Mouse (Mus musculus) forebrain, postnatal 0 days (tissue): ENCODE data around the gene Ccdc115. TPM values are rescaled to one million over a fixed set of nuclear protein-coding genes. Genes with fewer than 3 reads are reported as not detected.

Experiments
- ATAC-seq: fragments of 200-750 bp; cut with Nextera tagmentation; 2 replicates; pipeline ENCODE4 v1.8.0; 2017; ENCODE audit warnings: mild to moderate bottlenecking, moderate library complexity
- DNase-seq: peaks from one replicate; pipeline ENCODE4 v3.0.0-alpha.2; 2015
- H3K27ac ChIP-seq: fragments of 300-500 bp; sonication (generic); 2 replicates; pipeline ENCODE4 v1.5.1; 2014; ENCODE audit warnings: low read depth, mild to moderate bottlenecking, antibody characterized with exemption, low read length, moderate library complexity, mixed read lengths
- H3K27me3 ChIP-seq: fragments of 300-500 bp; sonication (generic); 2 replicates; pipeline ENCODE4 v1.6.1; 2014; ENCODE audit warnings: mild to moderate bottlenecking, low read length, mixed read lengths; ENCODE audit not compliant: insufficient read depth
- H3K36me3 ChIP-seq: fragments of 300-500 bp; sonication (generic); 2 replicates; pipeline ENCODE4 v1.6.1; 2014; ENCODE audit warnings: mild to moderate bottlenecking, moderate library complexity; ENCODE audit not compliant: insufficient read depth
- H3K4me1 ChIP-seq: fragments of 300-500 bp; sonication (generic); 2 replicates; pipeline ENCODE4 v1.6.1; 2014; ENCODE audit warnings: antibody characterized with exemption; ENCODE audit not compliant: insufficient read depth
- H3K4me2 ChIP-seq: fragments of 300-500 bp; sonication (generic); 2 replicates; pipeline ENCODE4 v1.6.1; 2014; ENCODE audit warnings: low read depth, mild to moderate bottlenecking, moderate library complexity
- H3K4me3 ChIP-seq: fragments of 300-500 bp; sonication (generic); 2 replicates; pipeline ENCODE4 v1.5.1; 2014; ENCODE audit warnings: low read depth, low read length, mixed read lengths
- H3K9ac ChIP-seq: fragments of 300-500 bp; sonication (generic); 2 replicates; pipeline ENCODE4 v1.6.1; 2014; ENCODE audit warnings: mild to moderate bottlenecking
- H3K9me3 ChIP-seq: fragments of 300-500 bp; sonication (generic); 2 replicates; pipeline ENCODE4 v1.6.1; 2016; ENCODE audit warnings: low read length
- CTCF ChIP-seq: sonication (generic); IDR thresholded peaks from 2 replicates; pipeline ENCODE4 v1.5.1; 2016; ENCODE audit warnings: antibody characterized with exemption, control low read depth, low read depth
- WGBS: fragments of 180-500 bp; shearing (Covaris S2); extraction: QIAGEN DNeasy Blood & Tissue Kit; methylation state at CpG from one replicate; pipeline ENCODE4 v1.1.7; 2014; 5-methylcytosine and 5-hydroxymethylcytosine counted together
- polyA plus RNA-seq: library from polyadenylated mRNA; unstranded; fragments of >200 nt; fragmentation: Nextera tagmentation; extraction: Ambion mirVana; gene quantifications from 2 replicates; pipeline ENCODE4 v1.2.1, GENCODE M21; 2015
- total RNA-seq: library from RNA; depleted of rRNA; stranded (reverse); fragments of >200 nt; gene quantifications from 2 replicates; pipeline ENCODE4 v1.2.3, GENCODE M21; 2014

Gene Ccdc115
- total and polyA plus RNA-seq, 2 experiments from 2014 or later = 42.0 to 60.6 TPM

- peak; percentile 61 for DNase-seq
- Histone ChIP-seq H3K27me3 (no peaks in the 10 kb centered on the region), H3K9me3 (peaks cover 11% of the 10 kb centered on the region), H3K9ac (peak overlapping the region; percentile 74), H3K27ac (peak overlapping the region; percentile 51), H3K4me1 (peaks cover 14% of the 10 kb centered on the region; the same call in 1 of the 2 replicates), H3K4me3 (peak overlapping the region; percentile 60), H3K4me2 (peak overlapping the region; percentile 75), H3K36me3 (peaks cover 7% of the 10 kb centered on the region; the same call in 1 of the 2 replicates)
- no peak for TF ChIP-seq CTCF
- 4% methylated on average over 19 of the region's 19 CpGs for WGBS
- ATAC-seq = no peak
Measured at GRCm38 (mm10) chr1:34433891-34434521, 5.5 kb downstream of the Ccdc115 start.

GRCm38 (mm10) chr1:34432776-34433481 lies 6.5 kb downstream of the Ccdc115 start:
- 4% methylated on average over 35 of the region's 35 CpGs for WGBS

DNA sequence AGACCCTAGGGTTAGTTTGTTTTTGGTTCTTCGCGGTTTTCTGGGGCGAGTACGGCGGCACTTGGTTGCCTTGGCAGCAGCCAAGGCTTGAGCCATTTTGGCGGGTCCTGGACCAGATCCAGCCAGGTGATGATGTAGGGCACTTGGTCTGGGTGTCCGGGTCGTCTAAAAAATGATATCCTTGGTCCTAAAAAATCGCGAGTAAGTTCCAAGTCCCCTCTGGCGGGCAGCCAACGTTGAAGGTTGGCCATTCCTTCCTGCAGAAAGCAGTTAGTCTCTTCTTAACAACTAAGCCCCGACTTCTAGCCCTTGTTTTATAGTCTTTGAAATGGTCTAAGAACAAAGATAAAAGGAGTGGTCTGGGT lies 7.1 kb downstream of the Ccdc115 start:
- DNase-seq (no peak), ATAC-seq (no peak)
- peaks cover 7% of the 10 kb centered on the region; the same call in 1 of the 2 replicates for H3K36me3 ChIP-seq
- H3K27ac ChIP-seq = no peak overlapping the region; the same call in 1 of the 2 replicates
- peak overlapping the region; percentile 48 for H3K4me3 ChIP-seq
- H3K4me2 ChIP-seq = peak overlapping the region; percentile 75
- H3K4me1 ChIP-seq = peaks cover 10% of the 10 kb centered on the region; the same call in 1 of the 2 replicates
- H3K27me3 ChIP-seq = no peaks in the 10 kb centered on the region
- H3K9me3 ChIP-seq = peaks cover 11% of the 10 kb centered on the region
- TF ChIP-seq CTCF = no peak
- WGBS = 27% methylated on average over 13 of the region's 13 CpGs
- H3K9ac ChIP-seq = peak overlapping the region; percentile 52

More at GRCm38 (mm10) chr1:34432776-34433481, 6.5 kb downstream of the Ccdc115 start:
- DNase-seq (peak; percentile 79), ATAC-seq (peak; percentile 53)
- Histone ChIP-seq H3K9ac (peak overlapping the region; percentile 52), H3K9me3 (peaks cover 11% of the 10 kb centered on the region), H3K27me3 (no peaks in the 10 kb centered on the region), H3K4me2 (peak overlapping the region; percentile 75), H3K4me1 (peaks cover 10% of the 10 kb centered on the region; the same call in 1 of the 2 replicates), H3K27ac (peak overlapping the region; percentile 70), H3K4me3 (peak overlapping the region; percentile 48), H3K36me3 (peaks cover 7% of the 10 kb centered on the region; the same call in 1 of the 2 replicates)
- TF ChIP-seq CTCF = no peak

DNA sequence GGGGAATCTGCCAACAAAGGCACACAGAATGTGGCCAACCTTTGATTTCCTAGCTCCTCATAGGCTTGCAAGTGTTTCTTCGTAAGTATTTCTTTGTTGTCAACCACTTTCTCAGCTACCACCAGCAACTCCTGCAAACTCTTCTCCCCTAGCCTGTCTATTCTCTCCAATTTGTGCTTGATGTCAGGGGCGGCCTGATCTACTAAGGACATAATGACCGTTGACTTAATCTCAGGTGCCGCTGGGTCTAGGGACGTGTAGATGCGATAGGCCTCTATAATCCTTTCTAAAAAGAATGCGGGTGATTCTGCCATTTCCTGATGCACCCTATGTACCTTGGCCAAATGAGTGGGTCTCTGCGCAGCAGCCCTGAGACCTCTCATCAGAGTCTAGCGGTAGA lies 8.0 kb downstream of the Ccdc115 start:
- Histone ChIP-seq H3K4me1 (peaks cover 10% of the 10 kb centered on the region; the same call in 1 of the 2 replicates), H3K27me3 (no peaks in the 10 kb centered on the region), H3K27ac (no peak overlapping the region), H3K9me3 (peaks cover 11% of the 10 kb centered on the region), H3K4me2 (no peak overlapping the region), H3K36me3 (peaks cover 7% of the 10 kb centered on the region; the same call in 1 of the 2 replicates), H3K9ac (no peak overlapping the region), H3K4me3 (no peak overlapping the region)
- DNase-seq (no peak), ATAC-seq (no peak)
- no peak for TF ChIP-seq CTCF
- 98% methylated on average over 9 of the region's 9 CpGs for WGBS

GRCm38 (mm10) chr1:34430981-34431380 lies 8.5 kb downstream of the Ccdc115 start:
- H3K4me1 ChIP-seq = peaks cover 10% of the 10 kb centered on the region; the same call in 1 of the 2 replicates
- no peak overlapping the region for H3K9ac ChIP-seq
- ATAC-seq = no peak
- 98% methylated on average over 3 of the region's 3 CpGs for WGBS
- H3K36me3 ChIP-seq = peaks cover 7% of the 10 kb centered on the region; the same call in 1 of the 2 replicates
- DNase-seq = no peak
- TF ChIP-seq CTCF = no peak
- peaks cover 11% of the 10 kb centered on the region for H3K9me3 ChIP-seq
- no peak overlapping the region for H3K4me3 ChIP-seq
- H3K27ac ChIP-seq = no peak overlapping the region
- no peak overlapping the region for H3K4me2 ChIP-seq
- no peaks in the 10 kb centered on the region for H3K27me3 ChIP-seq

DNA sequence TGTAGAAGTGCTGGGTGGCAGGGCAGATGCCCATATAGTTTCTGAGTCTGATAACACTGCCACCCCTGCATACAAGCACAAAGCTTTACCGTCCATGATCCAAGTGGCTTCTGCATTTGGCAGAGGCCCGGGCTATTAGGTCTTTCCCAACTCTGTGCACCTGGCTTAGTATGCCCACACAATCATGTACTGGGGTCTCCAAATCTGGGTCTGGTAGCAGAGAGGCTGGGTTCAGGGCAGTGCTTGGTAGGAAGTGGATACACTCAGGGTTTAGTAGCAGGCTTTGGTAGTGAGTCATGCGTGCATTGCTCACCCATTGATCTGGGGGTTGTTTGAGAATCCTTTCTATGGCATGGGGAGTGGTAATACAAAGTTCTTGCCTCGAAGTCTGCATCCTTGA lies 10.2 kb downstream of the Ccdc115 start:
- Histone ChIP-seq H3K9ac (no peak overlapping the region), H3K9me3 (peaks cover 11% of the 10 kb centered on the region), H3K27me3 (no peaks in the 10 kb centered on the region), H3K27ac (no peak overlapping the region), H3K4me3 (no peak overlapping the region), H3K4me2 (no peak overlapping the region), H3K36me3 (peaks cover 7% of the 10 kb centered on the region; the same call in 1 of the 2 replicates), H3K4me1 (peaks cover 10% of the 10 kb centered on the region; the same call in 1 of the 2 replicates)
- ATAC-seq = no peak
- DNase-seq = no peak
- TF ChIP-seq CTCF = no peak
- WGBS = 97% methylated on average over 4 of the region's 4 CpGs

DNA sequence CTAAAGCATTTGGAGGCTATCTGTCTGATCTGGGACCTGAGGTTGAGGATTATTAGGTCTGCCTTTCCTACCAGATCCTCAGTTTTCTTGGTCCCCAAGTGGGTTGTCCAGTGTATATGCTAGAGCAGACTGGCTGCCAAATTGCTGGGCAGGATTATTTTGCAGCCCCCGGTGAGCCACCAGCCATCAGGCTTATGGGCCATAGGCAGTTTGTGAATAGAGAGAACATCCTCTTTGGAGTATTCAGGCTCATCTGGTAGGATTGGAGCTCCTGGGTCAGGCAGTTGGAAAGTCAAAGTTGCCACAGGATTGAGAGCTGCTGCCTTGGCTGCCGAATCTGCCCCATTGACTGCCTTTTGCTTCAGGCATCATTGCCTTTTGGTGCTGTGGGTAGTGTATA lies 11.0 kb downstream of the Ccdc115 start:
- no peak for ATAC-seq
- Histone ChIP-seq H3K36me3 (peaks cover 7% of the 10 kb centered on the region; the same call in 1 of the 2 replicates), H3K4me3 (no peak overlapping the region), H3K4me1 (peaks cover 5% of the 10 kb centered on the region; the same call in 1 of the 2 replicates), H3K27me3 (no peaks in the 10 kb centered on the region), H3K9ac (no peak overlapping the region), H3K4me2 (no peak overlapping the region), H3K9me3 (peaks cover 11% of the 10 kb centered on the region), H3K27ac (no peak overlapping the region)
- WGBS = 98% methylated on average over 2 of the region's 2 CpGs
- DNase-seq = no peak
- no peak for TF ChIP-seq CTCF
